Mouse (Mus musculus) forebrain, postnatal 0 days (tissue): ENCODE measurements around the gene Gnb1. TPM values are rescaled to one million over a fixed set of nuclear protein-coding genes. Genes with fewer than 3 reads are reported as not detected.
"Not testable (repeated sequence)": the region's sequence is repeated elsewhere in the genome, so short reads cannot be mapped to it uniquely, and the experiment has no call there.

Experiments
- ATAC-seq: fragments of 200-750 bp; cut with Nextera tagmentation; 2 replicates; pipeline ENCODE4 v1.8.0; 2017; ENCODE audit warnings: mild to moderate bottlenecking, moderate library complexity
- DNase-seq: peaks from one replicate; pipeline ENCODE4 v3.0.0-alpha.2; 2015
- H3K27ac ChIP-seq: fragments of 300-500 bp; sonication (generic); 2 replicates; pipeline ENCODE4 v1.5.1; 2014; ENCODE audit warnings: low read depth, mild to moderate bottlenecking, antibody characterized with exemption, low read length, moderate library complexity, mixed read lengths
- H3K27me3 ChIP-seq: fragments of 300-500 bp; sonication (generic); 2 replicates; pipeline ENCODE4 v1.6.1; 2014; ENCODE audit warnings: mild to moderate bottlenecking, low read length, mixed read lengths; ENCODE audit not compliant: insufficient read depth
- H3K36me3 ChIP-seq: fragments of 300-500 bp; sonication (generic); 2 replicates; pipeline ENCODE4 v1.6.1; 2014; ENCODE audit warnings: mild to moderate bottlenecking, moderate library complexity; ENCODE audit not compliant: insufficient read depth
- H3K4me1 ChIP-seq: fragments of 300-500 bp; sonication (generic); 2 replicates; pipeline ENCODE4 v1.6.1; 2014; ENCODE audit warnings: antibody characterized with exemption; ENCODE audit not compliant: insufficient read depth
- H3K4me2 ChIP-seq: fragments of 300-500 bp; sonication (generic); 2 replicates; pipeline ENCODE4 v1.6.1; 2014; ENCODE audit warnings: low read depth, mild to moderate bottlenecking, moderate library complexity
- H3K4me3 ChIP-seq: fragments of 300-500 bp; sonication (generic); 2 replicates; pipeline ENCODE4 v1.5.1; 2014; ENCODE audit warnings: low read depth, low read length, mixed read lengths
- H3K9ac ChIP-seq: fragments of 300-500 bp; sonication (generic); 2 replicates; pipeline ENCODE4 v1.6.1; 2014; ENCODE audit warnings: mild to moderate bottlenecking
- H3K9me3 ChIP-seq: fragments of 300-500 bp; sonication (generic); 2 replicates; pipeline ENCODE4 v1.6.1; 2016; ENCODE audit warnings: low read length
- CTCF ChIP-seq: sonication (generic); IDR thresholded peaks from 2 replicates; pipeline ENCODE4 v1.5.1; 2016; ENCODE audit warnings: antibody characterized with exemption, control low read depth, low read depth
- WGBS: fragments of 180-500 bp; shearing (Covaris S2); extraction: QIAGEN DNeasy Blood & Tissue Kit; methylation state at CpG from one replicate; pipeline ENCODE4 v1.1.7; 2014; 5-methylcytosine and 5-hydroxymethylcytosine counted together
- polyA plus RNA-seq: library from polyadenylated mRNA; unstranded; fragments of >200 nt; fragmentation: Nextera tagmentation; extraction: Ambion mirVana; gene quantifications from 2 replicates; pipeline ENCODE4 v1.2.1, GENCODE M21; 2015
- total RNA-seq: library from RNA; depleted of rRNA; stranded (reverse); fragments of >200 nt; gene quantifications from 2 replicates; pipeline ENCODE4 v1.2.3, GENCODE M21; 2014

Gnb1 gene
- total and polyA plus RNA-seq, 2 experiments from 2014 or later = 268 to 1,420 TPM

GRCm38 (mm10) chr4:155471406-155471805, 19.8 kb upstream of the Gnb1 start:
- WGBS = 92% methylated on average over 7 of the region's 7 CpGs
- no peak for ATAC-seq

GRCm38 (mm10) chr4:155472716-155473290, 18.4 kb upstream of the Gnb1 start:
- Histone ChIP-seq H3K9ac (no peak overlapping the region), H3K4me2 (no peak overlapping the region), H3K4me3 (no peak overlapping the region), H3K4me1 (no peaks in the 10 kb centered on the region), H3K36me3 (no peaks in the 10 kb centered on the region), H3K27ac (no peak overlapping the region), H3K27me3 (no peaks in the 10 kb centered on the region), H3K9me3 (no peaks in the 10 kb centered on the region)
- ATAC-seq = no peak
- peak; percentile 17 for DNase-seq
- 61% methylated on average over 3 of the region's 3 CpGs for WGBS
- TF ChIP-seq CTCF = no peak

More at GRCm38 (mm10) chr4:155471406-155471805, 19.8 kb upstream of the Gnb1 start:
- Histone ChIP-seq H3K4me3 (no peak overlapping the region), H3K9me3 (no peaks in the 10 kb centered on the region), H3K4me1 (no peaks in the 10 kb centered on the region), H3K27ac (no peak overlapping the region), H3K36me3 (no peaks in the 10 kb centered on the region), H3K9ac (no peak overlapping the region), H3K27me3 (no peaks in the 10 kb centered on the region), H3K4me2 (no peak overlapping the region)
- DNase-seq = no peak
- no peak for TF ChIP-seq CTCF

GRCm38 (mm10) chr4:155473319-155473718, 17.8 kb upstream of the Gnb1 start:
- WGBS = 48% methylated on average over 5 of the region's 5 CpGs
- DNase-seq = no peak
- TF ChIP-seq CTCF = no peak

GRCm38 (mm10) chr4:155473796-155474195, 17.4 kb upstream of the Gnb1 start:
- not testable (repeated sequence) for H3K36me3 ChIP-seq, DNase-seq, H3K4me3 ChIP-seq, H3K9ac ChIP-seq, H3K9me3 ChIP-seq, ATAC-seq, H3K27me3 ChIP-seq, H3K4me2 ChIP-seq, H3K4me1 ChIP-seq, H3K27ac ChIP-seq
- 57% methylated on average over 2 of the region's 2 CpGs for WGBS

More at GRCm38 (mm10) chr4:155473319-155473718, 17.8 kb upstream of the Gnb1 start:
- H3K36me3 ChIP-seq = no peaks in the 10 kb centered on the region
- no peak overlapping the region for H3K4me3 ChIP-seq
- H3K27me3 ChIP-seq = no peaks in the 10 kb centered on the region
- ATAC-seq = no peak
- H3K4me1 ChIP-seq = no peaks in the 10 kb centered on the region
- no peaks in the 10 kb centered on the region for H3K9me3 ChIP-seq
- no peak overlapping the region for H3K4me2 ChIP-seq
- H3K9ac ChIP-seq = no peak overlapping the region
- H3K27ac ChIP-seq = no peak overlapping the region

- Histone ChIP-seq H3K4me1 (no peaks in the 10 kb centered on the region), H3K9me3 (no peaks in the 10 kb centered on the region), H3K27me3 (no peaks in the 10 kb centered on the region), H3K27ac (no peak overlapping the region), H3K9ac (no peak overlapping the region), H3K4me2 (peak overlapping the region; percentile 38), H3K36me3 (no peaks in the 10 kb centered on the region), H3K4me3 (no peak overlapping the region)
- peak; percentile 90 for DNase-seq
- peak; percentile 87 for ATAC-seq
- TF ChIP-seq CTCF = peak; percentile 97
- 17% methylated on average over 28 of the region's 28 CpGs for WGBS
Measured at GRCm38 (mm10) chr4:155481381-155482124, 9.6 kb upstream of the Gnb1 start.

GRCm38 (mm10) chr4:155482125-155482480, 9.1 kb upstream of the Gnb1 start:
- Histone ChIP-seq H3K36me3 (no peaks in the 10 kb centered on the region), H3K4me2 (no peak overlapping the region), H3K4me3 (no peak overlapping the region), H3K9ac (no peak overlapping the region), H3K9me3 (no peaks in the 10 kb centered on the region), H3K27me3 (no peaks in the 10 kb centered on the region), H3K27ac (no peak overlapping the region), H3K4me1 (no peaks in the 10 kb centered on the region)
- DNase-seq (no peak), ATAC-seq (no peak)
- TF ChIP-seq CTCF = no peak
- 91% methylated on average over 6 of the region's 6 CpGs for whole genome bisulfite sequencing

- Histone ChIP-seq H3K9ac (no peak overlapping the region), H3K36me3 (no peaks in the 10 kb centered on the region), H3K27ac (no peak overlapping the region), H3K4me1 (no peaks in the 10 kb centered on the region), H3K9me3 (no peaks in the 10 kb centered on the region), H3K27me3 (no peaks in the 10 kb centered on the region), H3K4me2 (no peak overlapping the region), H3K4me3 (no peak overlapping the region)
- no peak for ATAC-seq
- TF ChIP-seq CTCF = no peak
- no peak for DNase-seq
- WGBS = 64% methylated on average over 8 of the region's 8 CpGs
Measured at GRCm38 (mm10) chr4:155482733-155483540, 8.2 kb upstream of the Gnb1 start.
